Mouse (Mus musculus) Patski (cell line): Measurements from ENCODE around the gene Eva1c. TPM values are rescaled to one million over a fixed set of nuclear protein-coding genes. Genes with fewer than 3 reads are reported as not detected.

Experiments
- ATAC-seq: fragments of 100-300 bp; one replicate; pipeline ENCODE4 v1.8.0; 2021
- CTCF ChIA-PET: fragments of 350-600 bp; sonication (Branson Sonifier 250); formaldehyde crosslinking; loops from one replicate; lab custom pipeline; 2022; ENCODE audit warnings: inconsistent platforms; lab: Charles Lee
- POLR2A ChIA-PET: fragments of 350-600 bp; sonication (Branson Sonifier 250); formaldehyde crosslinking; loops from one replicate; lab custom pipeline; 2022; ENCODE audit warnings: antibody characterized with exemption, inconsistent platforms; lab: Charles Lee
- DNase-seq: peaks from one replicate; pipeline ENCODE4 v3.0.0-alpha.2; 2011; ENCODE audit warnings: low read depth, low spot score
- H3K27me3 ChIP-seq: fragments of 371-371 bp; one replicate; pipeline ENCODE4 v1.5.1; 2021
- CTCF ChIP-seq: fragments of 100-300 bp; IDR thresholded peaks from one replicate; pipeline ENCODE4 v1.5.1; 2021
- in situ Hi-C: fragments of 300-500 bp; cut with MboI; formaldehyde crosslinking; loops from 3 replicates; pipeline ENCODE4 v1.11.1; 2018; ENCODE audit warnings: low pct_unique_long_range_greater_than_20kb, mixed read lengths
- polyA plus RNA-seq: library from polyadenylated mRNA; unstranded; gene quantifications from one replicate; pipeline ENCODE4 v1.2.3, GENCODE M21; 2021

Eva1c gene
- polyA plus RNA-seq, 1 experiment from 2014 or later: 0.26 TPM

GRCm38 (mm10) chr16:90934193-90934686 is 107.7 kb downstream of the Eva1c start:
- CTCF ChIA-PET: interaction anchor here (1.0 to 1.6 kb wide), 3 partner anchors 9 to 110 kb away, joined by 3 to 9 read pairs (median 3); partner anchors contain the start of genes Paxbp1 and Synj1
- DNase-seq (no peak), ATAC-seq (peak; percentile 68)
- in situ Hi-C loops: no loop called here
- no peak for TF ChIP-seq CTCF
- POLR2A ChIA-PET: interaction anchor here (0.7 to 1.5 kb wide), 3 partner anchors 12 to 139 kb away, joined by 3 read pairs; no protein-coding TSS in a partner anchor
- no peaks in the 10 kb centered on the region for H3K27me3 ChIP-seq

DNA sequence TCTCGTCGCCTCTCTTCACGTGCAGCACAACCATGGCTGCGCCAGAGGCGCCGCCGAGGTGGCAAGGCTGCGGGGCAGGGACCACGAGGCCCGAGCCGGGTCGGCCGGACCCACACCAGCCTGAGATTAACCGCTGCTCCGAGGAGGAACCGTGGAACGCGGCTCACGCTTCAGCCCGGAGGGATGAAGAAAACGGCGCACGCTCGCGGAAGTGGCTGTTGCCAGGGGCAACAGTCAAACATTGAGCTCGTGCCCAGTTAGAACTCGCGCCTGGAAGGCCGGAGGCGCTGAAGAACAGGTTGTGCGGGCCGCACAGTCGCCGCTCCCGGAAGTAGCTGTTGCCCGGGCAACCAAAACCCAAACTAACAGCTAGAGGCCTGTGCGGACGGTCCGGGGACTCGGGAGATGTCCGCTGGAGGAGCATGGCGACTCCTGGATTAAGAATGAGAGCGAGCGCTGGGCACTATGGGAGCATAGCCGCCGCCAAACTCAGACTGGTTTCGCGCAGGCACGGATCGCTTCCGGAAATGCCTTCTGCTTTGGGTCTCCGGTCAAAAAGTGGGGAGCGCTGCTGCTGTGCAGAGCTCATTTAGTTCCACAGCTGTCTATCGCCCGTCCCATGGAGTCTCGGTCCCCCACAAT is 108.3 kb downstream of the Eva1c start, which contains the start of gene Cfap298:
Gene Cfap298, minus strand, starts transcription at position 428 of the 642 bp plus-strand sequence.
- ChIA-PET POLR2A (interaction anchor here (0.7 to 1.5 kb wide), 4 partner anchors 11 to 139 kb away, joined by 3 to 10 read pairs (median 3); no protein-coding TSS in a partner anchor), CTCF (interaction anchor here (0.9 to 1.6 kb wide), 4 partner anchors 10 to 129 kb away, joined by 3 to 9 read pairs (median 3); partner anchors contain the start of genes Paxbp1 and Synj1)
- ATAC-seq (peak; percentile 97), DNase-seq (peak; percentile 84)
- no peak for TF ChIP-seq CTCF
- in situ Hi-C loops: no loop called here
- H3K27me3 ChIP-seq: no peaks in the 10 kb centered on the region

DNA sequence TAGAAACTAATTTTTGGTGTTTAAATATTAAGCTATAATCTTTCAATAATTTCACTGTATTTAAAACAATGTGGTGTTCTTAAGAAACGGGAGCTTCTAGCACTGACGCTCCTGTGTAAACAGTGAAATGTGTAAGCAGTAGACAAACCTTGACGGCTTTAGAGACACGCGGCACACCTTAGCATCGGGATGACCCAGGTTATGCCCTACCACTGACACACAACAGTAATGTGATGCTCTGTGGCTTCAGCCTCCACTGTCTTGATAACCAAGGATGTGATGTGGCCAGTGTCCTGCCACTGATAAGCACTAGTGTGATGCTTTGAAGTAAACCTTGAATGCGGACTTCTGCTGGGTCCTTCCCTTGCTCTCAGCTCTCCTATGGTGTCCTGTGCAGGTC is 114.7 kb downstream of the Eva1c start:
- no peak for ATAC-seq
- POLR2A ChIA-PET: no interaction called here
- DNase-seq: no peak
- CTCF ChIA-PET: no interaction called here
- TF ChIP-seq CTCF: no peak
- in situ Hi-C loops: no loop called here
- H3K27me3 ChIP-seq: no peaks in the 10 kb centered on the region

DNA sequence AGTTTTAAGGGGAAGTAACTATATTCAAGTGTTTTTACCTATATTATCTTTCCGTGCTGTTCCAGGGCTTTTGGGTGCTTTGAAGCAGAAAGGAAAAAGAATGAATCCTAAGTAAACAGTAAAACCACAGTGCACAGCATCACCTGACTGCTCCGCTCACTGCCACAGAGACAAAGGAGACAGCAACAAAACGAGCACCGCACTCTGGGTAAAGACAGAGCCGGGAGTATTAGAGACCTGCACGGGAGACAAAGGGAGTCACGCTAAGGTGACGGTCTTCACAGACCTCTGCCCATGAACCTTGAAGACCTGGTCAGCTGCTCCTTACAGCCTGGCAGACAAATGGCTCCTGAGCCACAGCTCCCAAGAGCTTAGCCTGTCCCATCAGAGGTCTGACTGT is 120.5 kb downstream of the Eva1c start:
- ChIA-PET POLR2A (no interaction called here), CTCF (interaction anchor here (1.5 to 3.6 kb wide), 3 partner anchors 9 to 406 kb away, joined by 3 to 16 read pairs (median 4); no protein-coding TSS in a partner anchor)
- in situ Hi-C loops: no loop called here
- no peak for DNase-seq
- no peaks in the 10 kb centered on the region for H3K27me3 ChIP-seq
- TF ChIP-seq CTCF: no peak
- peak; percentile 73 for ATAC-seq

- POLR2A ChIA-PET: interaction anchor here (1.1 kb wide), 1 partner anchor 10 kb away, joined by 4 read pairs; no protein-coding TSS in a partner anchor
- ATAC-seq (no peak), DNase-seq (no peak)
- H3K27me3 ChIP-seq: no peaks in the 10 kb centered on the region
- in situ Hi-C loops: no loop called here
- CTCF ChIA-PET: interaction anchor here (1.0 to 3.6 kb wide), 2 partner anchors 8 to 11 kb away, joined by 3 to 16 read pairs; no protein-coding TSS in a partner anchor
- no peak for TF ChIP-seq CTCF
These were observed 123.9 kb downstream of the Eva1c start for GRCm38 (mm10) chr16:90950354-90950963.

DNA sequence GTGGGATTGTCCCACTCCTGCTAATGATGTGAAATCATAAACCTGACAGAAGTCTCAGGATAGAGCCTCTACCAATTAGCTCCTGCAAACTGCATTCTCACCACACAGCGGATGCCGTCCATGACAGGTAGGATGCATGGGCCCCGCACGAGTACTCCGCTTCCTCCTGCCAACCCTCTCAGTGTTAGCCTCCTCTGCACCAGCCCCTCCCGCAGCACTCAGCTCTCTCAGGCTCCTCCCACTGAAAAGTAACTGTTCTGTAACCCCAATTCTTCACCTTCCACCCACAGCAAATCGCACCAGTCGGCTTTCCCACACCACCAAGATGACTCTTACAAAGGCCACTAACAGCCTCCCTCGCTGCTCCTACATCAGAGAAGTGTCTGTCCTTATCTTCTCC is 126.6 kb downstream of the Eva1c start:
- ChIA-PET POLR2A (no interaction called here), CTCF (interaction anchor here (0.9 to 2.5 kb wide), 2 partner anchors 11 to 17 kb away, joined by 3 to 6 read pairs; no protein-coding TSS in a partner anchor)
- H3K27me3 ChIP-seq: no peaks in the 10 kb centered on the region
- TF ChIP-seq CTCF: no peak
- DNase-seq (no peak), ATAC-seq (no peak)
- in situ Hi-C loops: no loop called here

- ATAC-seq: no peak
- in situ Hi-C loops: no loop called here
- no peak for TF ChIP-seq CTCF
- H3K27me3 ChIP-seq: no peaks in the 10 kb centered on the region
- no peak for DNase-seq
- ChIA-PET CTCF (interaction anchor here (1.4 to 2.5 kb wide), 2 partner anchors 10 to 19 kb away, joined by 3 to 6 read pairs; no protein-coding TSS in a partner anchor), POLR2A (no interaction called here)
These were observed 127.3 kb downstream of the Eva1c start for GRCm38 (mm10) chr16:90953770-90954169.

Other genes starting within 250 kb of the Eva1c start
- gene Mis18a, start 99.3 kb upstream of the Eva1c start, polyA plus RNA-seq: 14.0 TPM
- not detected for gene Mrap, start 88.5 kb upstream of the Eva1c start, polyA plus RNA-seq
- 4.8 TPM for gene Urb1, start 16.3 kb upstream of the Eva1c start, polyA plus RNA-seq
- 53.2 TPM for gene Cfap298, start 108.4 kb downstream of the Eva1c start, polyA plus RNA-seq
- 28.5 TPM for gene Synj1, start 184.6 kb downstream of the Eva1c start, polyA plus RNA-seq
- gene Paxbp1, start 217.8 kb downstream of the Eva1c start, polyA plus RNA-seq: 47.9 TPM